Mouse (Mus musculus): ENCODE results near the gene Samd11. TPM values are rescaled to one million over a fixed set of nuclear protein-coding genes. Genes with fewer than 3 reads are reported as not detected.

Gene Samd11
- 1.8 and 4.0 TPM in 2 replicates for polyA plus RNA-seq (2015; fragmentation: Nextera tagmentation; extraction: Ambion mirVana)

DNA sequence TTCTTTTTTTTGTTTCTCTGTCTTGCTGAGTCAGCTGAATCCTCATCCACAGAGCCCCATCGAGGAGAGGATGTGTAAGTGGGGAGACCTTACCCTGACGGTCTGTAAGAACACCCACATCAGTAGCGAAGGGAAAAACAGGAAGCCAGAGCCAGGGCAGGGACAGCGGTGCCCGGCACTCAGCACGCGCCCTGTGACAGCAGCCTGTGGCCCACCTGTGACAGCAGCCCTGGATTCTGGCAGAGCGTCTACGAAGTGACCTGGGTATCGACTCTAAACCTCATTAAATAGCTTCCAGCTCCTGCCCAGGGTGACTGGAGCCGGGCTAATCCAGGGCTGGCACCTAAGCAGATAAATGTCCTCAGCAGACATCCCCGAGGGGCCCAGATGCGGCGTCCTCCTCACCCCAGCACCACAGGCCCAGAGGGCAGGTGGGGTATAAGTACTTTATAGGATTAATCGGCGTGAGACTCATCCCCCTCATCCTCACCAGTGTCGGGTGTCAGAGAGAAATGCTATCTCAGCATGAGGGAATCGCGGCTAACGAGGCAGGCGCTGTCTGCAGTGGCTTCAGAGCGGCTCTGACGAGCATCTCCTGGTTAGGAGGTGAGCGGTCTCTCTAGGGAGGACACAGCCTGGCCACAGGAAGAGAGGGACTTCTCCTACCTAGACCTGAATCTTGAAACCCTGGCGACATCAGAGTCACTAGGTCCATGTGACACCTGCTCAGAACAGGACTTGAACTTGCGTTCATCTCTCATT is at the start of gene Samd11:
Samd11 (minus strand) TSS at position 580 of the 762 bp plus-strand sequence.

DNA sequence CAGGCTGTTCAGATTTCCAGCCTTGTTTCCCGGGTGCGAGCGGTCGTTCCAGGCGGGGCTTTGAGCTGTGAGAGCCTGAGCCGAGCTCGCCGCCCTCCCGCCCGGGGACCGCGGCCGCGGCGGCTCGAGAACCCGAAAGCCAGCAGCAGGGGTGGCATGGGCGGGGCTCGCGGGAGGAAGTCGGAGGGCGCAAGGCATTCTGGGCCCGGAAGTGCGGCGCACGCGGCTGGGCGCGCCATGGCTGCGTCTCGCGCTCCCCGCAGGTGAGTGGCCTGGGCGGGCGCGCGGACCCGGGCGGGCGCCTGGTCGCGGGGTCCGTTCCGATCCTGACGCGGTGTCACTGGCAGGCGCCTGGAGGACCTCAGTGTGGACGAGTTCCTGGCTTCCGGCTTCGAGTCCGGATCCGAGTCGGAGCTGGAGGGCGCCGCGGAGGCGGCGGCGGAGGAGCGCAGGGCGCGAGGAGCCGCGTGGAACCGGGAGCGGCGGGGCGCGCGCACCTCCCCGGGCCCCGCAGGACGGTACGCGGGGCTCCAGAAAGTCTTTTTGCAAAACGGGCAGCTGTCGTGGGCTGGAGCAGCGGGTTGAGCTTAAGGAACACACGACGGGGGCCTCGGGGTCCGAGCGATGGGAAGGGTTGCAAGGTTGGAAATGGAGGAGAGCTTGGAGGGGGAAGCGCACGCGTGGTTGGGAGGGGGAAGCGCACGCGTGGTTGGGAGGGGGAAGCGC is 19.5 kb downstream of the Samd11 start, which contains the start of gene Noc2l:
Noc2l (plus strand) TSS at position 203 of the 726 bp plus-strand sequence.

DNA sequence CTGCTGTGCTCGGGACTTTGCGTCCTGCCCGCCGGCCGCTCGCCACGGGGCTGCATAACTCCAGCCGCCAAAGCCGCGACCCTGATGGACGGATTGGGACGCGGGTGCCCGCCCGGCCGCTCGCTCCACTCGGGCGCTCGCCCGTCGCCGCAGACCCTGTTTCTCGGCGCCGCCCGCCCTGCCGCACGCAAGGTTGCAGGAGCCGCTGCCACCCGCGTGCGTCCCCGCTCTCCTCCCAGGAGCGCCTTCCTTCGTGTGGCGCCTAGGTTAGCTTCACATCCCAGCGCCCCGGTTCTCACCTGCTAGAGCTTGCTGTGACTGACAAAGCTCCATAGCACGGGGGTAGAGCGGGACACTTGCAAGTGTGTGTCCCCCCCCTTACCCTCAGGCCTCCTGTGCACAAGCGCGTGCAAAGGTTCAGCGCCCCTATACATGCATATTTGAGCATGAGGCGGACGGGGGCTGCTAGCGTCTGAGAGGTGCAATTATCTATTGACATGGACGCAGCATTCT is 20.7 kb downstream of the Samd11 start, which contains the start of gene Plekhn1:
Plekhn1 (minus strand) TSS at position 157 of the 513 bp plus-strand sequence.

DNA sequence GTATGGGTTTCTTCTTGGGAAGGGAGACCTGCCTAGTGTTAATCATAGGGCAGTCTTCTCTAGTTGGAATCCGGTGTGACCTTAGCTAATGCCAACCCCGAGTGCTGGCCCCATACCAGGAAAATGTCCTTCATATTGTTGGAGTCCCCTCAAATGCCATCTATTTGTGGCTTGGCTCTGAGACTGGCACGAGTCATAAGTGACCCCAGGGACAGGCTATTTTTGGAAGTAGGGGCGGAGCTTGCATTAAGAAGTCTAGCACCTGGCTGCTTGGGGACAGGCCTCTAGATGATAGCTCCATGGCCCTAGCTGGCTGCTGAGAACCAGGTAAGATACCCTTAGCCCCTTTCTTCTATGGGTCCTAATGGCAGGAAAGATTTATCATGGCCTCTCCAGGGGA is 39.8 kb downstream of the Samd11 start, which contains the start of gene Perm1:
Perm1 (plus strand) TSS at position 220 of the 400 bp plus-strand sequence.

DNA sequence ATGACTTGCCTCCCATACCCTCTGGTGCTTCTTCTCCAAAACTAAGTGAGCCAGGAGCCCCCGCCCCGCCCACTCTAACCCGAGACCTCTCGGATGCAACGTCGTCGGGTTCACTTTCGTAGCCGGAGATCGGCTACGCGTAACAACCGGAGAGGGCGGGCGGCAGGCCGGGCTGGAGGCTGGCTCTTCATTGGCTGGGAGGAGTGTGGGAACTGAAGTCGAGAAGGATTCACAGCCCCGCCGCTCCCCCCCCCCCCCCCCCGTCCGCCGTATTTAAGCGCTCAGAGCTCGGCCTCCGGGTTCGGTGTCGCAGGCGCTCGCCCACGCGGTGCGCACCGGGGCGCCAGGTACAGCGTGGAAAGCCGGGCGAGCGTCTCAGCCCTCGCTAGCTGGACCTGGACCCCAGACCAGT is 52.5 kb downstream of the Samd11 start, which contains the start of gene AW011738:
AW011738 (plus strand) TSS at position 304 of the 412 bp plus-strand sequence.

DNA sequence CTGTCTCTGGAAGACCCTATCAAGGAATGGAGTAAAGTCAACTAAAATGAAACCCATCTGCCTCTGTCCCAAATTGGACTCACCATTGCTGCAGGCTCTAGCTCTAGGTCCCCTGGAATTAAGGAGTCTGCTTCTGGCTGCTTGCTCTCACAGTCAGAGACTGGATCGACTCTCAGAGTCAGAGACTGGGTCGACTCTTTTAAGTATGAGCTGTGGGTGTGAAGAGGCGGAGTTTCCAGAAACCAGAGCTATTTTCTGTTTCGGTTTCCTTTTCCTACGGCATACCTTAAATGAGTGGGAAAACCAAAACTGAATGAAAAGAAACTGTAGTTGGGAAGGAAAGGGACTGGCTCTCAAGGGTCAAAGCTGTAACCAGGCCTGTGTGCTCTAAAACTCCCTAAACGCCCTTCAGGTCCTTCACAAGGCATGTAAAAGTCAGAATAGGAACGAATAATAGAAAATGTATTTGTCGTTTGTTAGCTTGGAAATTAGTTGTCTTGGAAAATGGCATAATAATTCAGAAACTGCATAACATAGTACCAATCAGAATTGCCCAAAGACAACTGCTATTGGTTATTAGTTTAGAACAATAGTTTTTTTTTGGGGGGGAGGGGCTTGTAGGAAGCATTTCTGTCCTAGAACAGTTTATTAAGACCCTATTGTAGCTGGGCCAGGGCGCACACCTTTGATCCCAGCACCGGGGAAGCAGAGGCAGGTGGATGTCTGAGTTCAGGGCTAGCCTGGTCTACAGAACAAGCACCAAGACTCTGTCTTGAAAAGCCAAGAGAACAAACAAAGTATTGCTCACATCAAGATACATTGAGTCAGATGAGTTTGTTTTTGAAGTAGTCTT is 54.6 kb downstream of the Samd11 start, which contains the start of gene Isg15:
Isg15 (minus strand) TSS at position 196 of the 853 bp plus-strand sequence.

DNA sequence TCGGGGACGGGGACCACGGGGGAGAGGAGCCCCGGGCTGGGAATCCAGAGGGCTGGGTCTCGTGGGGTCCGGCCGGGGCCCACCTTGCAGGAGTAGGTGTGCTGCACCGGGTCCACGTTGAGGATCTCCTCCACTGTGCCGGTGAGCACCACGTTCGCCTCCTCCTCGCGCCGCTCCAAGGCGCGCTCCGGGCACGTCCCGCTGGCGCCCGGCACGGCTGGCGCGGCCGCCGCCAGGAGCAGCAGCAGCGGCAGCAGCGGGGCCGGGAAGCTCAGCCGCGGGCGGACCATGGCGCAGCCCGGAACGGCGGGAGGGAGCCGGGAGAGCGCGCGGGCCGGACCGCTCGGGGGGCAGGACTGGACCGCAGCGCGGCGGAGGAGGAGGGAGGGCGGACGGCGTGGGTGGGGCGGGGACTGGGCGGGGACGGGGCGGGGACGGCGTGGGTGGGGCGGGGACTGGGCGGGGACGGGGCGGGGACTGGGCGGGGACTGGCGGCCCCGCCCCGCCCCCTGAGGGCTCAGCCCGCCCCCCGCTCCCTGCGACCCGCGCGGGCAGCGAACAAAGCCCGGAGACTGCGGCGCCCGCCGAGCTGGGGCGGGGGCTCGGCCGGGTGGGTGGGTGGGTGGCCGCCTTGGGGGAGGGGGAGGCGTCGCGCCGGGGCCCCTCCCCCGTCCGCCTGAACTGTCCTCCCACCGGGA is 58.2 kb downstream of the Samd11 start, which contains the start of gene Agrn:
Agrn (minus strand) TSS at position 358 of the 698 bp plus-strand sequence.

Small RNA genes lying within 50 kb of the gene (microRNA-seq; reads per million reads assigned to microRNA genes)
- 1.4 reads per million for gene Mir7658 (ENCODE audit: borderline replicate concordance, insufficient number of aligned reads)

Other genes starting within 250 kb of the Samd11 start
- gene Tnfrsf4, start 241.8 kb downstream of the Samd11 start, polyA plus RNA-seq (2015; fragmentation: Nextera tagmentation; extraction: Ambion mirVana), result 0.80 and 0.94 TPM in 2 replicates
- 1.0 and 1.1 TPM in 2 replicates for gene Tnfrsf18, start 229.5 kb downstream of the Samd11 start, polyA plus RNA-seq (2015; fragmentation: Nextera tagmentation; extraction: Ambion mirVana)
- 0.24 and 0.35 TPM in 2 replicates for gene Ttll10, start 196.2 kb downstream of the Samd11 start, polyA plus RNA-seq (2015; fragmentation: Nextera tagmentation; extraction: Ambion mirVana)
- 6.8 and 9.4 TPM in 2 replicates for gene 9430015G10Rik, start 145.7 kb downstream of the Samd11 start, polyA plus RNA-seq (2015; fragmentation: Nextera tagmentation; extraction: Ambion mirVana)
- 0.05 and 0.10 TPM in 2 replicates for gene Rnf223, start 125.1 kb downstream of the Samd11 start, polyA plus RNA-seq (2015; fragmentation: Nextera tagmentation; extraction: Ambion mirVana)
- 19.0 and 27.1 TPM in 2 replicates for gene Agrn, start 58.2 kb downstream of the Samd11 start, polyA plus RNA-seq (2015; fragmentation: Nextera tagmentation; extraction: Ambion mirVana)
- gene Isg15, start 54.8 kb downstream of the Samd11 start, polyA plus RNA-seq (2015; fragmentation: Nextera tagmentation; extraction: Ambion mirVana), result 17.7 and 22.5 TPM in 2 replicates
- 0.99 and 1.5 TPM in 2 replicates for gene AW011738, start 52.4 kb downstream of the Samd11 start, polyA plus RNA-seq (2015; fragmentation: Nextera tagmentation; extraction: Ambion mirVana)
- gene Perm1, start 39.8 kb downstream of the Samd11 start, polyA plus RNA-seq (2015; fragmentation: Nextera tagmentation; extraction: Ambion mirVana), result 0.16 and 0.48 TPM in 2 replicates
- gene Plekhn1, start 20.8 kb downstream of the Samd11 start, polyA plus RNA-seq (2015; fragmentation: Nextera tagmentation; extraction: Ambion mirVana), result 7.8 and 11.0 TPM in 2 replicates
- 24.8 and 33.7 TPM in 2 replicates for gene Noc2l, start 19.6 kb downstream of the Samd11 start, polyA plus RNA-seq (2015; fragmentation: Nextera tagmentation; extraction: Ambion mirVana)
- not detected in 2 replicates for gene Vmn2r-ps159, start 75.4 kb upstream of the Samd11 start, polyA plus RNA-seq (2015; fragmentation: Nextera tagmentation; extraction: Ambion mirVana)

Measured in adrenal gland, postnatal 0 days (tissue).